Mouse (Mus musculus): ENCODE data around the gene Btbd19.

DNA sequence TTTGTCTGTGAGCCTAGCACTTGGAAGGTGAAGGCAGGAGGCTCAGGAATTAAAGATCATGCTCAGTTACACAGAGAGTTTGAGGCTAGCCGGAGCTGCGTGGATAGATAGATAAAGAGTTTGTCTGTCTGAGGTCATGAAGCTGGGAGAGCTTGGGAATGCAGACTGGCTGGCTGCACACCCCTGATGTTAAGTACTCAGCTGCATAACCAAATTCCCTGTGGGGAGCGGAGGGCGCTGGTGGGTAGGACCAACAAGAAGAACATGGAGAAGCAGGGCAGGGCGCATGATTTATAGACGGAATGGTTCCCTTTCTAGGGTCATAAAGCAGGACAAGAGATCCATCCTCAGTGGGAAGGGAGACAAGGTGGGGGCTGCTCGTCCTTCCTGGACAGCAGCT, 17.5 kb upstream of the Btbd19 start:
- TF ChIP-seq POLR2A (IDR thresholded peaks at IDR 0.05; ENCODE audit: low read depth, low read length) (no peak), CTCF (IDR thresholded peaks at IDR 0.05; ENCODE audit: extremely low read depth, insufficient read length, insufficient replicate concordance, low read depth, low read length) (no peak)
